Mouse (Mus musculus) hindbrain, embryonic 12.5 days (tissue): ENCODE measurements at regions not wholly inside any gene's neighbourhood (a gene's known extent, or its start where the extent isn't known, plus 50 kb on each side); places are given as distances from the start of the nearest gene placed in this dataset.

Experiments used
- ATAC-seq: fragments of 200-750 bp; cut with Nextera tagmentation; 2 replicates; pipeline ENCODE4 v1.8.0; 2017; ENCODE audit warnings: moderate TSS enrichment; ENCODE audit not compliant: low FRiP score
- H3K27ac ChIP-seq: fragments of 300-500 bp; sonication (generic); 2 replicates; pipeline ENCODE4 v1.5.1; 2016; ENCODE audit warnings: mild to moderate bottlenecking
- H3K27me3 ChIP-seq: fragments of 300-500 bp; sonication (generic); 2 replicates; pipeline ENCODE4 v1.6.1; 2016; ENCODE audit warnings: mild to moderate bottlenecking
- H3K36me3 ChIP-seq: fragments of 300-500 bp; sonication (generic); 2 replicates; pipeline ENCODE4 v1.6.1; 2016; ENCODE audit warnings: mild to moderate bottlenecking
- H3K4me1 ChIP-seq: fragments of 300-500 bp; sonication (generic); 2 replicates; pipeline ENCODE4 v1.6.1; 2016
- H3K4me2 ChIP-seq: fragments of 300-500 bp; sonication (generic); replicated peaks from 2 replicates; pipeline ENCODE4 v1.6.1; 2016; ENCODE audit warnings: mild to moderate bottlenecking
- H3K4me3 ChIP-seq: fragments of 300-500 bp; sonication (generic); 2 replicates; pipeline ENCODE4 v1.5.1; 2016; ENCODE audit warnings: mild to moderate bottlenecking
- H3K9ac ChIP-seq: fragments of 300-500 bp; sonication (generic); 2 replicates; pipeline ENCODE4 v1.6.1; 2016; ENCODE audit warnings: mild to moderate bottlenecking, moderate library complexity
- H3K9me3 ChIP-seq: fragments of 300-500 bp; sonication (generic); replicated peaks from 2 replicates; pipeline ENCODE4 v1.6.1; 2016; ENCODE audit warnings: mild to moderate bottlenecking
- WGBS: fragments of 180-500 bp; shearing (Covaris S2); methylation state at CpG from one replicate; pipeline ENCODE4 v1.1.7; 2016; 5-methylcytosine and 5-hydroxymethylcytosine counted together

DNA sequence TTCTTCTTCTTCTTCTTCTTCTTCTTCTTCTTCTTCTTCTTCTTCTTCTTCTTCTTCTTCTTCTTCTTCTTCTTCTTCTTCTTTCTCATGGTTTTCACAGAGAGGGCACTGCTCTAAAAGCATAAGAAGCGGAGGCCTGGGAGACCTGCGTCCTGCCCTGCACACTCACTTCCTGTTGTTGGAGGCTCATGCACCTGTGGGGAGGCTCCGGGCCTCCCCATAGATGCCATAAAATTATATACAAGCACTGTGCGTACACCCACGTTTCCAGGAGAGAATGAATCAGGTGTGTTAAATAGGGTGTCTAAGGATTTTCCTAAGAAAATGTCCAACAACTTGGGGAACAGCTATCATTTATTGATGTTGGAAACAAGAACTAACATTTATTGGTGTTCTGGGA, 148.9 kb upstream of the Pik3r1 start:
- Histone ChIP-seq H3K4me3 (no peak overlapping the region), H3K4me2 (no peak overlapping the region), H3K9me3 (no peaks in the 10 kb centered on the region), H3K36me3 (no peaks in the 10 kb centered on the region), H3K27me3 (no peaks in the 10 kb centered on the region), H3K4me1 (no peaks in the 10 kb centered on the region), H3K9ac (no peak overlapping the region), H3K27ac (no peak overlapping the region)
- WGBS: 96% methylated on average over 5 of the region's 5 CpGs
- ATAC-seq: no peak

DNA sequence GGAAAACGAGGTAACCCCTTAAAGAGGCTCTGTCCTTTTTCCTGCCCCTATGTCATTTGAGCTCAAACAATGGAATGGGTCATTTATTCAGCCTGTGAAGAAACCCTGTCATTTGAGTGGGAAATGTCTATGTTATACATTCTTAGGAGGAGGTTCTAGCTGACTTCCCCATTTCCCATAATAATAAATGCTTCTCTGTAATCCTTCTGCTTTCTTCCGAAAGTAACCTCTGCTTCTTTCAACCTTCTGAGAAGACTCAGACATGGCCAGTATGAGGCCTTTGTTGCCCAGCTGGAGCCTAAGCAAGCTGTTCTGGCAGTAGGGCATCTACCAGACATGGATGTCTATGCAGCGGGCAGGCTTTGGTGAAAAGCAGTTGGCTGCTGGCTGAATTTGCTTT, 150.2 kb upstream of the Pik3r1 start:
- Histone ChIP-seq H3K27me3 (no peaks in the 10 kb centered on the region), H3K36me3 (no peaks in the 10 kb centered on the region), H3K4me2 (no peak overlapping the region), H3K9me3 (no peaks in the 10 kb centered on the region), H3K4me3 (no peak overlapping the region), H3K27ac (no peak overlapping the region), H3K9ac (no peak overlapping the region), H3K4me1 (no peaks in the 10 kb centered on the region)
- ATAC-seq: no peak
- 75% methylated on average over 3 of the region's 3 CpGs for WGBS

DNA sequence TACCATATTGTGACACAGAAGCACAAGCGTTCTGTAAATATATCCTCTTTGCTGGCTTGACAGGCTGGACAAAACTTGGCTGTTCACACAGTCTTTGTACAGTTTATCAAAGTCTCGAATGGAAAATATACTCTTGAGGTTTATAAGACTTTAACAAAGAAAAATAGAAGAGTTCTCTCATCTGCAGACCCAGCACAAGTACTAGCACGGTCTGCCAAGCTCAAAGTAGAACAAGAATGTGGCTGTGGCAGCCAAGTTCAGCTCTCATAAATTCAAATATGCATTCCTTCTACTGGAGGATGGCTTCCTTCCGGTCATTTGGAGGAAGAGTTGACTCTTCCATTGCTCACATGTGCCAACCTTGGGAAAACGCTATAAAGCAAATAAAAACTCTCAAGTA, 151.2 kb upstream of the Pik3r1 start:
- H3K27me3 ChIP-seq: no peaks in the 10 kb centered on the region
- no peak overlapping the region for H3K9ac ChIP-seq
- WGBS: 83% methylated on average over 5 of the region's 5 CpGs
- no peak for ATAC-seq
- H3K9me3 ChIP-seq: no peaks in the 10 kb centered on the region
- no peak overlapping the region for H3K4me3 ChIP-seq
- no peaks in the 10 kb centered on the region for H3K36me3 ChIP-seq
- no peak overlapping the region for H3K27ac ChIP-seq
- no peak overlapping the region for H3K4me2 ChIP-seq
- no peaks in the 10 kb centered on the region for H3K4me1 ChIP-seq

DNA sequence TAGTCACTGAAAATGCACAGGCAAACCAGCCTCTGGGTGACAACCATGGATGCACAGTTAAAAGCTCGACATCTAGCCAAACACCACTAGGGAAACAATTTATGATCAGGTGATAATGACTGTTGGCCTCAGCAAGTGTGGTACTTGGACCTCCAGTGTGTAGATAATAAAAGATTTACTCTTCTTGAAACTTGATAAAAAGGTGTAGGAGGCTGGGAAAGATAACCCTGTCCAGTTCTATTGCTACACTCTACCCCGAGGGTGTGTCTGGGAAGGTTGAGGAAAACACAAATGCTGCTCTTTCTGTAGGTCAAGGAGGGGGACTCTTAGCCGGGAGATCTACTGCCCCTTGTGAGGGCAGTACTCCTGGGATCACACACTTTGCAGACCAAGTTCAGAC, 152.4 kb upstream of the Pik3r1 start:
- no peaks in the 10 kb centered on the region for H3K27me3 ChIP-seq
- WGBS: 79% methylated on average over 3 of the region's 3 CpGs
- ATAC-seq: no peak
- H3K4me1 ChIP-seq: no peaks in the 10 kb centered on the region
- H3K27ac ChIP-seq: no peak overlapping the region
- no peaks in the 10 kb centered on the region for H3K36me3 ChIP-seq
- no peak overlapping the region for H3K4me2 ChIP-seq
- H3K4me3 ChIP-seq: no peak overlapping the region
- H3K9me3 ChIP-seq: no peaks in the 10 kb centered on the region
- H3K9ac ChIP-seq: no peak overlapping the region

DNA sequence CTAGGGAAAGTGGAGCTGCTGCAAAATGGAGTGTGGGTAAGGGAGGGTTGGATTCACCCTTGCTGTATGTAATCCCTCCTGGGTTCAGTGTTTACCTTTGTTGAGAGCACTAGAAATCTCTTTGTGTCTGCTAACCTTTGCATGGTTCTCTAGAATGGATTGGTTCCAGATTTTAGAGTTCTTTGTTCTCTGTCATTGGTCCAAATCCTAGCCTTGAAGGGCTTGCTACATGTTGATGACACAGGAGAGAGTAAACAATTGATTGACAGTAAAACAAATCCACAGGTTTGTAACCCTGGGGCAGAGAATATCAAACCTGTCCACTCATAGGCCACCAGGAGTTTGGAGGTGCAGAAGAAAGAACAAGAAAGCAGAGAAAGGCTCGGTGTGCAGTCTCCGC, 156.6 kb upstream of the Pik3r1 start:
- H3K36me3 ChIP-seq: no peaks in the 10 kb centered on the region
- no peaks in the 10 kb centered on the region for H3K4me1 ChIP-seq
- no peak overlapping the region for H3K27ac ChIP-seq
- H3K4me2 ChIP-seq: no peak overlapping the region
- 85% methylated on average over 2 of the region's 2 CpGs for WGBS
- no peak overlapping the region for H3K9ac ChIP-seq
- no peaks in the 10 kb centered on the region for H3K9me3 ChIP-seq
- H3K4me3 ChIP-seq: no peak overlapping the region
- no peaks in the 10 kb centered on the region for H3K27me3 ChIP-seq
- no peak for ATAC-seq

DNA sequence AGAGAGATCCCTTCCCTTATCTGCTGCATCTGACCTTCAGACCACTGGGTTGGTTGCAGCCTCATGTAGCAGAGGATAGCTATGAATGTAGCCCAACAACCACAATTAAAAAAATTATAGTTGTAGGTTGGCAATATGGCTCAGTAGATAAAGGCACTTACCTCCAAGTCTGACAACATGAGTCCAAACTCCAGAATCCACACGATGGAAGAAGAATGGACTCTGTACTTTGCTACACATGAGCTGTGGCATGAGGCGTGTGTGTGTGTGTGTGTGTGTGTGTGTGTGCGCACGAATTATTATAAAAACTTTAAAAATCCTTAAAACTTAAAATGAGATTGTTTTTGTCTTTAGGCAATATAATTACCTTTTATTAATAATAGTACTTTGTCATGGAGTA, 163.2 kb upstream of the Pik3r1 start:
- H3K9me3 ChIP-seq: no peaks in the 10 kb centered on the region
- ATAC-seq: no peak
- H3K9ac ChIP-seq: no peak overlapping the region
- H3K27me3 ChIP-seq: no peaks in the 10 kb centered on the region
- no peak overlapping the region for H3K27ac ChIP-seq
- no peak overlapping the region for H3K4me3 ChIP-seq
- 99% methylated on average over 4 of the region's 4 CpGs for WGBS
- H3K4me2 ChIP-seq: no peak overlapping the region
- no peaks in the 10 kb centered on the region for H3K4me1 ChIP-seq
- no peaks in the 10 kb centered on the region for H3K36me3 ChIP-seq

DNA sequence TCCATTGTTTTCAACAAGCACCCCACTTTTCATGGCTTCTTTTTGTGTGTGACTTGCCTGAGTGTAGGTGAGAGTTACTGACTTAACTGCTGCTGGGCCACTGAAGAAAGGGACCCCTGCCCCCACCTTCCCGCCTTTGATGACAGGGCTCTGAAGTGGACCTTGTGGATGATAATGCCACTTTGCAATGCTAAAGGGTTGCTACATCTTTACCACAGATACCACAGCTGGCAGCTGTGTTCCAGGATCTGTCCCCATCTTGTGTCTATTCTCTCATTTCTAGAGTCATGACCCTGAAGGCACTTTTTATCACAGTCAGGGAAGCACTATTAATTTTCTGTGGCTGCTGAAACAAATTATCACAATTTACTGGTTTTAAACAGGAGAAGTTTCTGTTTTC, 163.9 kb upstream of the Pik3r1 start:
- no peaks in the 10 kb centered on the region for H3K36me3 ChIP-seq
- WGBS: 76% methylated on average over 1 of the region's 1 CpGs
- H3K27ac ChIP-seq: no peak overlapping the region
- H3K27me3 ChIP-seq: no peaks in the 10 kb centered on the region
- H3K4me3 ChIP-seq: no peak overlapping the region
- ATAC-seq: no peak
- H3K4me1 ChIP-seq: no peaks in the 10 kb centered on the region
- H3K9ac ChIP-seq: no peak overlapping the region
- H3K9me3 ChIP-seq: no peaks in the 10 kb centered on the region
- H3K4me2 ChIP-seq: no peak overlapping the region

DNA sequence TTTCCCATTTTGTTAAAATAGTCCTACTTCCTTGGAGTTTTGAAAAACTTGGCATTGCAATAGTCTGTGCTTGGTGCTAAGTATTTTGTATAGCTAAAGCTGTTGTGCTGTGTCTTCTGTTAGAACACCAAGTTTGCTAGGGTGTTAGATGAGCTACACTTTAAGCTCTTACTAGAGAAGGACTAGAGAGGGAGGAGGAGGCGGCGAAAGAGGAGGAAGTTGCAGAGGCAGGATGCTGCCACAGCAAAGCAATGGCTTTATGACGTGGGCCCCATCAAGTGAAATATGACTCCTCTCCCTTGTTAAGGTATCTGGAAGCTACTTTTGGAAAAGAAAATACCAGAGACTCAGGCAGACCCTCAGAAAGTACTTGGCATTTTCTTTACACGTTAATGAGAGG, 167.8 kb upstream of the Pik3r1 start:
- WGBS: 62% methylated on average over 4 of the region's 4 CpGs
- Histone ChIP-seq H3K9ac (no peak overlapping the region), H3K27ac (no peak overlapping the region), H3K4me3 (no peak overlapping the region), H3K36me3 (no peaks in the 10 kb centered on the region), H3K9me3 (no peaks in the 10 kb centered on the region), H3K27me3 (no peaks in the 10 kb centered on the region), H3K4me1 (no peaks in the 10 kb centered on the region), H3K4me2 (no peak overlapping the region)
- ATAC-seq: no peak

DNA sequence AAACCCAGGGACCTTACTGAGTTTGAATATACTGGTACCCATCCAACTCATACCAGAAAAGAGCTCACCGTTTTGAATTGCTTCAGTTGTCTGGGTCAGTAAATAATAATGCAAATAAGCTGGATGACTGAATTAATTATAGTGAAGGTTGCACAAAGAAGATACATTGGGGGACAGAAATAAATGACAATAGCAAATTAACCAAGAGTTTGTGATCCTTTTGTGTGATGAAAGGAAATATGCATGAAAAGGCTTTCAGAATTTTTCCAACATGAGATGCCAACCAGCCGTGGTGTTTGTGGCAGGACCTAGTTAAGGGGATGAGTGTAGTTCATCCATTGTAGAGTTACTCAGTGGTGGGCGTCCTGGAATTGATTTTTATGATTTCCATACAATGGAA, 186.5 kb upstream of the Pik3r1 start:
- 0 out of 2 replicates have a peak, but pooled peaks cover 3% of the 10 kb centered on the region for H3K4me1 ChIP-seq
- no peak for ATAC-seq
- H3K4me3 ChIP-seq: no peak overlapping the region
- H3K4me2 ChIP-seq: no peak overlapping the region
- no peaks in the 10 kb centered on the region for H3K9me3 ChIP-seq
- no peaks in the 10 kb centered on the region for H3K36me3 ChIP-seq
- H3K27ac ChIP-seq: no peak overlapping the region
- no peaks in the 10 kb centered on the region for H3K27me3 ChIP-seq
- WGBS: 53% methylated on average over 3 of the region's 3 CpGs
- H3K9ac ChIP-seq: no peak overlapping the region

DNA sequence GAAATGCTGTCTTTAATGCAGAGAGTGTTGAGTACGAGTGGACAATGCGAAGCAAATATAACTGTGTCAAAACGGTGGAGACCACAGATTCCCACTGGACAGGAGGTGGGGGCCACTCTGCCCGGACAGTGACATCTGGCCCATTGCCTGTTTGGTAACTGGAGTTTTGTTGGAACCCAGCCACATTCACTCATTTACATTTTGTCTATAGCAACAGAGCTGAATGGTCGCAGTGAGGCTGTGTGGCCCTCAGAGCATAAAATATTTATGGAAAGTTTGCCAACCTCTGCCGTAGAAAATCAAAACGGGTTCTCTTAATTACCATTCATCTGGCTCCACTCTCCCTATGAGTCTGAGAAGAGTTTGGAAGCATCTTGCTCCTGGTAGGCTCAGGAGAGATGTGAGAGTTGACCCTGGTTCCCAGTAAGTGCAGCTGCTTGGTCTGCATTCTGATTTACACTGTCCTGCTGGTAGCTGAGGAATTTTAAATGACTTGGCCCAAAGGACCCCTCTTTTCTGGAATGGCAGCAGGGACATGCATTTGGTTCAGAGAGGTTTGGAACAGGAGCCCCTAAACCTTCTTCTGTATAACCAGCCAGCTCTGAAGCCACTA, 187.9 kb upstream of the Pik3r1 start:
- H3K4me1 ChIP-seq: 0 out of 2 replicates have a peak, but pooled peaks cover 3% of the 10 kb centered on the region
- H3K36me3 ChIP-seq: no peaks in the 10 kb centered on the region
- 49% methylated on average over 7 of the region's 7 CpGs for WGBS
- 0 out of 2 replicates have a peak overlapping the region, but pooled peaks have one; percentile 5 for H3K27ac ChIP-seq
- H3K9me3 ChIP-seq: no peaks in the 10 kb centered on the region
- H3K4me3 ChIP-seq: no peak overlapping the region
- H3K4me2 ChIP-seq: no peak overlapping the region
- ATAC-seq: peak; percentile 71
- H3K9ac ChIP-seq: no peak overlapping the region
- no peaks in the 10 kb centered on the region for H3K27me3 ChIP-seq

DNA sequence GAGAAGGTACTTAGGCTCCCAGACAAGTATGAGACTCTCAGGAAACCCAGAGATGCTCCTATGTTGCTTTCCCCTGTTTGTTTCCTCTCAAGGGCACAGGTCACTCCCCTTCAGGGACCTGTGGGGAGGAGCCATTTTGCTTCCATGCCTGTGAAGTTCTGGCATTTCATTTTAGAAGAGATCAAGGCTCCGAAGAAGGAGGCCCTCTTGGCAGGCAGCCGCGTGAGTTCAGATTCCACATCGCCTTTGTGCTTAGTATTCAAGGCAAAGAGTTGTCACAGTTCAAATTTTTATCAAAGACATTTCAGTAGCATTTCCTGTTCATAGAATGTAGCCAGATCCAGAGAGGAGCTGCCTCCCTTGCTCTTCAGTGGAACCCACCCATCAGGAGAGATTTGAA, 189.8 kb upstream of the Pik3r1 start:
- 0 out of 2 replicates have a peak, but pooled peaks cover 3% of the 10 kb centered on the region for H3K4me1 ChIP-seq
- no peak overlapping the region for H3K27ac ChIP-seq
- no peaks in the 10 kb centered on the region for H3K9me3 ChIP-seq
- no peak overlapping the region for H3K4me3 ChIP-seq
- no peak for ATAC-seq
- no peak overlapping the region for H3K4me2 ChIP-seq
- no peaks in the 10 kb centered on the region for H3K27me3 ChIP-seq
- no peaks in the 10 kb centered on the region for H3K36me3 ChIP-seq
- 77% methylated on average over 4 of the region's 4 CpGs for WGBS
- no peak overlapping the region for H3K9ac ChIP-seq

DNA sequence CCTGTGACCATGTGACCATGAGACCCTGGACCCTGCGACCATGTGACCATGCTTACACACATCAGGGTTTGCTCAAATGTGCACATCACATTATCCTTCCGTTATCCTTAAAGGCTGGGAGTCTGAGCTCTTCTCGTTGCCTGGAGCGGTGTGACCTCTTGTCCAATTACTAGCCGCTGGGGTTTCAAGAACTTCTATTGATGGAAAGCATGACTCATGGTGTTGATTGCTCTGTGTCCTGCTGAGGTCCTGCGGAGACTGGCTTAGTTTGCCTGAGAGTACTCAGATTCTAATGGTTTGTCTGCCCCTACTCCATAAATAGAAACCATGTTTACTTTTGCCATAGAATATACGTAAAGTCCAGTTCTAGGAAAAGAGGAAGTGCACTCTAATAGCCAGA, 197.5 kb upstream of the Pik3r1 start:
- Histone ChIP-seq H3K4me1 (no peaks in the 10 kb centered on the region), H3K9me3 (no peaks in the 10 kb centered on the region), H3K9ac (no peak overlapping the region), H3K27me3 (no peaks in the 10 kb centered on the region), H3K4me2 (no peak overlapping the region), H3K36me3 (no peaks in the 10 kb centered on the region), H3K4me3 (no peak overlapping the region), H3K27ac (no peak overlapping the region)
- ATAC-seq: no peak
- WGBS: 82% methylated on average over 7 of the region's 7 CpGs

DNA sequence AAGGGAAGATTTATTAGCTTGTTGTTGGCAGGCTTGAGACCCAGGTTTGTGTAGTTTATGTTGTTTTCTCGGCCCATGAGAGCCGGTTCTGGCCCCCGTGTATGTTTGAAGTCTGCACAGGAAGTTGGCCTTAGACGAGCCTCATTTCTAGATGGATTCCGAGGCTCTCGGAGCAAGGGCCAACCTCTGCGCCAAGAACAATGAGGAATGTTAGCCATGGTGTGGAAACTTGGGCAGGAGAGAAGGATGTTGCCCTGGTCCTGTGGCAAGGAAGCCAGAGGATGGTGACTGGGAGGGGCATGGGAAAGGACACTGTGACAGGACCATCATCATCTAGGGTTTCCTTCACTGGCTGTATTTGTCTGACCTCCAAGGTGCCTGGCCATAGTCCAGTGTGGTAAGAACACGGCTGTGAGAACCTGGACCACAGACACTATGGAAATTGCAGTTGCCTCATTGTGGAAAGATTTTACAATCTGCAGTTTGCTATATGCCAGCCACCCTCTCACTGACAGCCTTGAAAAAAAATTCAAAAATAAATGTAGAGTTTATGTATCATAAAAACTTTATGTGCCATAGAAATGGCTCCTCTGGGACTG, 198.9 kb upstream of the Pik3r1 start:
- Histone ChIP-seq H3K4me2 (no peak overlapping the region), H3K4me1 (no peaks in the 10 kb centered on the region), H3K4me3 (no peak overlapping the region), H3K9ac (no peak overlapping the region), H3K36me3 (no peaks in the 10 kb centered on the region), H3K9me3 (no peaks in the 10 kb centered on the region), H3K27me3 (no peaks in the 10 kb centered on the region), H3K27ac (no peak overlapping the region)
- ATAC-seq: no peak
- WGBS: 85% methylated on average over 8 of the region's 8 CpGs
